Mouse (Mus musculus): ENCODE results near the gene Bag5.

DNA sequence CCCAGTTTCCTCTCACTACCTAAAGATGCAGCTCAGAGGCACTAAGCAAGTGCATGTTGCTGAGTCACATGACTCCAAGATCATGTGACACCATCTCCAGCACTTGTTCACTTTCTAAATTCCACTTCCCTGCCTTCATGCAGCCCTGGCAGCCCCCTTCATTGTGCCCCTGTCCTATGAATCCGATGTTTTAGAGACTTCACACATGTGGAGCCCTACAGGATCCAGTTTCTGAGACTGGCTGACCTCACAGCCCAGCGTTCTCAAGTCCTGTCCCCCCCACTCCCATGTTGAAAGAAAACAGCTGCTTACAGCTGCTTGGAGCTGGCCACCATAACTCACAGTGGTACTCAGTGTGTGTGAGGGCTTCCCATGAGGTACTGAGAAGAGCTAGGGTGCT, 30.4 kb upstream of the Bag5 start:
- TF ChIP-seq POLR2A (IDR thresholded peaks at IDR 0.05; ENCODE audit: low read depth, low read length) (no peak), CTCF (conservative IDR thresholded peaks at IDR 0.05; ENCODE audit: insufficient read depth, insufficient read length, low read depth, low read length) (no peak)
